Mouse (Mus musculus) left cerebral cortex, postnatal 14 days (tissue): Measurements from ENCODE around the gene Supt3. TPM values are rescaled to one million over a fixed set of nuclear protein-coding genes. Genes with fewer than 3 reads are reported as not detected.

ENCODE experiments used
- DNase-seq, 2 experiments: peaks; one replicate each; pipeline ENCODE4 v3.0.0; 2021 to 2022; ENCODE audit warnings: low spot score in 2 of 2, mixed read lengths in 1 of 2
- intact Hi-C: fragments of 180-260 bp; cut with DNase I; formaldehyde crosslinking; loops from one replicate; pipeline ENCODE4 v1.15.1; 2025
- total RNA-seq, 2 experiments: library from RNA; stranded (reverse); gene quantifications; 2 replicates each; pipeline ENCODE4 v1.2.3; 2021

Supt3 gene
- total RNA-seq, 2 experiments from 2014 or later: 12.6 to 13.6 TPM

GRCm38 (mm10) chr17:44772576-44772975 lies 4.4 kb upstream of the Supt3 start:
- intact Hi-C loops: no loop called here
- no peak for DNase-seq

GRCm38 (mm10) chr17:44777337-44777804 lies 419 bp downstream of the Supt3 start:
- intact Hi-C loops: no loop called here
- peak; percentile 67 to 78 for DNase-seq

- intact Hi-C loops: no loop called here
- no peak for DNase-seq
Observed at GRCm38 (mm10) chr17:44778141-44778540, 1.2 kb downstream of the Supt3 start.

- DNase-seq: no peak
- intact Hi-C loops: no loop called here
Observed at GRCm38 (mm10) chr17:44780353-44780752, 3.4 kb downstream of the Supt3 start.

- DNase-seq: no peak
- intact Hi-C loops: no loop called here
Observed at GRCm38 (mm10) chr17:44782366-44782765, 5.4 kb downstream of the Supt3 start.

- DNase-seq: no peak
- intact Hi-C loops: no loop called here
Observed at GRCm38 (mm10) chr17:44783143-44783542, 6.2 kb downstream of the Supt3 start.

GRCm38 (mm10) chr17:44788982-44789747 lies 12.2 kb downstream of the Supt3 start:
- intact Hi-C loops: no loop called here
- no peak for DNase-seq

GRCm38 (mm10) chr17:44792218-44792917 lies 15.4 kb downstream of the Supt3 start:
- DNase-seq: peak; percentile 45 to 46
- intact Hi-C loops: no loop called here

GRCm38 (mm10) chr17:44797331-44797730 lies 20.4 kb downstream of the Supt3 start:
- intact Hi-C loops: no loop called here
- no peak for DNase-seq

GRCm38 (mm10) chr17:44807031-44807430 lies 30.1 kb downstream of the Supt3 start:
- intact Hi-C loops: no loop called here
- no peak for DNase-seq

- no peak for DNase-seq
- intact Hi-C loops: no loop called here
Observed at GRCm38 (mm10) chr17:44814508-44815175, 37.7 kb downstream of the Supt3 start, which contains the start of gene Runx2. TSS of gene Runx2 (minus strand) at chr17:44814797.

- DNase-seq: no peak
- intact Hi-C loops: no loop called here
Observed at GRCm38 (mm10) chr17:44818825-44819224, 41.9 kb downstream of the Supt3 start.

- intact Hi-C loops: no loop called here
- no peak for DNase-seq
Observed at GRCm38 (mm10) chr17:44819816-44820215, 42.9 kb downstream of the Supt3 start.

- no peak for DNase-seq
- intact Hi-C loops: no loop called here
Observed at GRCm38 (mm10) chr17:44821940-44822339, 45.0 kb downstream of the Supt3 start.

- no peak for DNase-seq
- intact Hi-C loops: no loop called here
Observed at GRCm38 (mm10) chr17:44827124-44827523, 50.2 kb downstream of the Supt3 start.

GRCm38 (mm10) chr17:44827964-44828363 lies 51.0 kb downstream of the Supt3 start:
- DNase-seq: no peak
- intact Hi-C loops: no loop called here

- intact Hi-C loops: no loop called here
- no peak for DNase-seq
Observed at GRCm38 (mm10) chr17:44829587-44829986, 52.6 kb downstream of the Supt3 start.

GRCm38 (mm10) chr17:44831201-44831600 lies 54.2 kb downstream of the Supt3 start:
- intact Hi-C loops: no loop called here

GRCm38 (mm10) chr17:44842184-44842583 lies 65.2 kb downstream of the Supt3 start:
- DNase-seq: no peak
- intact Hi-C loops: no loop called here

More at GRCm38 (mm10) chr17:44831201-44831600, 54.2 kb downstream of the Supt3 start:
- no peak for DNase-seq

- intact Hi-C loops: no loop called here
Observed at GRCm38 (mm10) chr17:44863165-44863564, 86.2 kb downstream of the Supt3 start.

More at GRCm38 (mm10) chr17:44863165-44863564, 86.2 kb downstream of the Supt3 start:
- peak in 1 of 2 experiments; percentile 13 for DNase-seq
